Mouse (Mus musculus) bone marrow macrophage, adult 2 months (primary cell): ENCODE measurements around the gene Slc41a2. TPM values are rescaled to one million over a fixed set of nuclear protein-coding genes. Genes with fewer than 3 reads are reported as not detected.

Experiments
- H3K27ac ChIP-seq: 2 replicates; pipeline ENCODE4 v1.5.1; 2012; ENCODE audit warnings: low read depth, low read length; ENCODE audit not compliant: insufficient read depth
- H3K4me1 ChIP-seq: 2 replicates; pipeline ENCODE4 v1.6.1; 2012; ENCODE audit warnings: low read length; ENCODE audit not compliant: control insufficient read depth, insufficient read depth
- H3K4me3 ChIP-seq: 2 replicates; pipeline ENCODE4 v1.5.1; 2012; ENCODE audit warnings: mild to moderate bottlenecking, low read length, moderate library complexity; ENCODE audit not compliant: insufficient read depth
- CTCF ChIP-seq: IDR thresholded peaks from 2 replicates; pipeline ENCODE4 v1.5.1; 2012; ENCODE audit warnings: low read depth, mild to moderate bottlenecking, low read length, moderate library complexity
- POLR2A ChIP-seq: IDR thresholded peaks from 2 replicates; pipeline ENCODE4 v1.6.1; 2012; ENCODE audit warnings: mild to moderate bottlenecking, low read depth, low read length, borderline replicate concordance
- polyA plus RNA-seq: library from polyadenylated mRNA; stranded (reverse); fragments of >200 nt; gene quantifications from 2 replicates; pipeline ENCODE4 v1.2.4, GENCODE M21; 2012; ENCODE audit not compliant: missing spikeins, insufficient read depth, insufficient read length

The Slc41a2 gene
- polyA plus RNA-seq, 1 experiment = 18.8 TPM

GRCm38 (mm10) chr10:83336336-83336735 lies 1.3 kb downstream of the Slc41a2 start:
- Histone ChIP-seq H3K27ac (no peak overlapping the region), H3K4me3 (peak overlapping the region; percentile 16; the same call in 1 of the 2 replicates), H3K4me1 (peaks cover 23% of the 10 kb centered on the region)
- TF ChIP-seq POLR2A (no peak), CTCF (no peak)

DNA sequence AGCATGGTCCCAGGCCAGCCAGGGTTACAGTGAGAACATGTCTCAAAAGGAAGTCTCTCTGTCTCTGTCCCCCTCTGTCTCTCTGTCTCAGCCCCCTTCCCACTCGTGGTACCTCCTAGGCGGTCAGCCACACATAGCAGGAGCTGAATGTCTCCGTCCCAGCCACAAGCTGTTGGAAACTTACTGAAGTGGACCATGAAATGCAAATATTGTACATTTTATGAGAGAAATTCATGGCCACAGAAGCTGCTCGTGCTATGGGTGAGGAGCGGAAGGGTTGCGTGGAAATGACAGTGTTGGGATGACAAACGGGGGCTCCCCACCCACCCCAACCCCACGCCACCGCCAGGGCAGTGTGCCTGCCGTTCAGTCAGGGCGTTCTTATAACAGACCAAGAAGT lies 5.1 kb downstream of the Slc41a2 start:
- Histone ChIP-seq H3K4me1 (peaks cover 47% of the 10 kb centered on the region), H3K27ac (no peak overlapping the region), H3K4me3 (no peak overlapping the region)
- no peak for TF ChIP-seq CTCF
- no peak for TF ChIP-seq POLR2A

GRCm38 (mm10) chr10:83331811-83332210 lies 5.9 kb downstream of the Slc41a2 start:
- H3K27ac ChIP-seq = no peak overlapping the region
- H3K4me1 ChIP-seq = peaks cover 47% of the 10 kb centered on the region
- TF ChIP-seq POLR2A (no peak), CTCF (no peak)
- no peak overlapping the region for H3K4me3 ChIP-seq

DNA sequence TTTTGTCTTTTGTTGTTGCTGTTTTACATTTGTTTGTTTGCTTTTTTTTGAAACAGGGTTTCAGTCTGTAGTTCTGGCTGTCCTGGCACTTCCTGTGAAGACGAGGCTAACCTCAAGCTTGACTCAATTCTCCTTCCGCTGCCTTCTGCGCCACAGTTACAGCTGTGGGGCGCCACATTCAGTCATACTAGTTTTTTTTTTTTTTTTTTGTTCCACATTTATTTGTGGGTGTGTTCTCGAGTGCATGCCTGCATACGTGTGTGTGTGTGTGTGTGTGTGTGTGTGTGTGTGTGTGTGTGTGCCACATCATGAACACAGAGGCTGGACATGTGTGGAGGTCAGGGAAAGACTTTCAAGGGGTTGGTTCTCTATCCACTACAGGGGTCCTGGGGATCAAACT lies 7.3 kb downstream of the Slc41a2 start:
- Histone ChIP-seq H3K27ac (peak overlapping the region; percentile 90), H3K4me1 (peaks cover 41% of the 10 kb centered on the region), H3K4me3 (no peak overlapping the region)
- TF ChIP-seq POLR2A (no peak), CTCF (0 out of 2 replicates have a peak, but pooled peaks have one; percentile 23)

GRCm38 (mm10) chr10:83328791-83329190 lies 8.9 kb downstream of the Slc41a2 start:
- H3K4me1 ChIP-seq = peaks cover 46% of the 10 kb centered on the region
- TF ChIP-seq POLR2A (no peak), CTCF (no peak)
- no peak overlapping the region for H3K4me3 ChIP-seq

GRCm38 (mm10) chr10:83326648-83327285 lies 10.9 kb downstream of the Slc41a2 start:
- Histone ChIP-seq H3K4me3 (no peak overlapping the region), H3K27ac (no peak overlapping the region)
- TF ChIP-seq CTCF = no peak
- no peak for TF ChIP-seq POLR2A

More at GRCm38 (mm10) chr10:83328791-83329190, 8.9 kb downstream of the Slc41a2 start:
- peak overlapping the region; percentile 8; the same call in 1 of the 2 replicates for H3K27ac ChIP-seq

GRCm38 (mm10) chr10:83325903-83326302 lies 11.8 kb downstream of the Slc41a2 start:
- Histone ChIP-seq H3K27ac (no peak overlapping the region), H3K4me1 (peaks cover 47% of the 10 kb centered on the region), H3K4me3 (no peak overlapping the region)
- no peak for TF ChIP-seq CTCF
- no peak for TF ChIP-seq POLR2A

More at GRCm38 (mm10) chr10:83326648-83327285, 10.9 kb downstream of the Slc41a2 start:
- H3K4me1 ChIP-seq = peaks cover 52% of the 10 kb centered on the region

GRCm38 (mm10) chr10:83324871-83325270 lies 12.8 kb downstream of the Slc41a2 start:
- Histone ChIP-seq H3K4me3 (no peak overlapping the region), H3K27ac (no peak overlapping the region), H3K4me1 (peaks cover 47% of the 10 kb centered on the region)
- TF ChIP-seq POLR2A = no peak
- no peak for TF ChIP-seq CTCF

DNA sequence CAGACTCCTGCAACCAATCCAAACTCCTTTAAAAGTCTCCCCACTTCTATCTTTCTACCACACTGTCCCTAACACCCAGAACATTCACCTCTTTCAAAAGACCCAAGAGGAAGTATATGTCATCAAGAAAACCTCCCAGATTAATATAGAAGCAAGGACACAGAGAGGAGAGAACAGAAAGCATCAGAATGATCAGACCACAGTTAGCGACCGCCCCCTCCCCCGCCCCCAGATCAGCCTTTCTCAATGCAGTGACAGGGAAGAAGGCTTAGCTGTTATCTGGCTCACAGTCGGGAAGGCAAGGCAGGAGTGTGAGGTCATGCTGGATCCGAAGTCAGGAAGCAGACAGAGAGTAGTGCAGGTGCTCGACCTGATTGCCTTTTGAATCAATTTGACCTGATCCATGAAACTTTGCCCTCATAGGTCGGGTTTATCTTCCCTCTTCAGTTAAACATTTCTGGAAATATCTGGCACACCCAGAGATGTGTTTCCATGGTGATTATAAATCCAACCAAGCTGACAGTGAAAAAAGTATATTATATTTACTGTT lies 15.1 kb downstream of the Slc41a2 start:
- Histone ChIP-seq H3K27ac (peak overlapping the region; percentile 93), H3K4me1 (peaks cover 37% of the 10 kb centered on the region), H3K4me3 (peak overlapping the region; percentile 18; the same call in 1 of the 2 replicates)
- no peak for TF ChIP-seq POLR2A
- TF ChIP-seq CTCF = no peak

DNA sequence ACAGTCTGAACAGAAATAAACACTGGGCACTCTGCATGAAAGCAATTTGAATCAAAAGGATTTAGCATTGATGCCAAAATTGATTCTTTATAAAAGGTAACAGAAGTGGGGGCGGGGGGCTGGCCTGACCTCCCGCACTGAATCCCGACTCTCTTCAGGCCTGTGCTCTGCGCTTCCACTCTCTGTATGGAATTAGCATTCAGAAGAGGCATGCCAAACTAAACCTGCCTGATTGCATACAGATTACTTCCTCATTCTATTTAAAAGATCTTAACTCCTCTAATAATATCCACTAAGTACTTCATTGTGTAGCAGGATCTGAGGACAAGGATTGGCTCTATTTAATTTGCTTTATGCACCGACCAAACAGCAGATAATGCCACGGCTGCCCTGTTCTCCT lies 16.2 kb downstream of the Slc41a2 start:
- TF ChIP-seq POLR2A = no peak
- no peak for TF ChIP-seq CTCF
- H3K4me1 ChIP-seq = peaks cover 37% of the 10 kb centered on the region
- H3K27ac ChIP-seq = peak overlapping the region; percentile 93
- H3K4me3 ChIP-seq = peak overlapping the region; percentile 11; the same call in 1 of the 2 replicates
